Mouse (Mus musculus) myocyte (in vitro differentiated cells): ENCODE data around the gene AC140267.1.

Experiments used
- POLR2A ChIP-seq: IDR thresholded peaks from one replicate; pipeline ENCODE4 v1.6.1; 2011; ENCODE audit warnings: low read depth, mild to moderate bottlenecking, control low read depth, moderate library complexity; ENCODE audit not compliant: insufficient read length
- REST ChIP-seq: IDR thresholded peaks from one replicate; pipeline ENCODE4 v1.6.1; 2011; ENCODE audit warnings: mild to moderate bottlenecking, control low read depth, moderate library complexity; ENCODE audit not compliant: insufficient read depth, insufficient read length
- USF1 ChIP-seq: IDR thresholded peaks from one replicate; pipeline ENCODE4 v1.6.1; 2011; ENCODE audit warnings: low read depth, mild to moderate bottlenecking, control low read depth, moderate library complexity

DNA sequence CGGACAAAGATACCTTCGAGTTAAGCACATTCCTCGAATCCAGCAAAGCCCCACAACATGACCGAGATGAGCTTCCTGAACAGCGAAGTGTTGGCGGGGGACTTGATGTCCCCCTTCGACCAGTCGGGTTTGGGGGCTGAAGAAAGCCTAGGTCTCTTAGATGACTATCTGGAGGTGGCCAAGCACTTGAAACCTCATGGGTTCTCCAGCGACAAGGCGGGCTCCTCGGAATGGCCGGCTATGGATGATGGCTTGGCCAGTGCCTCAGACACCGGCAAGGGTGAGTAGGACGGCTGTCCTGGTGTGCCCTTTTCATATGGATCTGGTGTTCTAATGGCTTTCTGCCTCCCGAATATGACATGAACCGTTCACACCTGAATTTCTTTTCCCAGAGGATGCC lies 20.6 kb downstream of the AC140267.1 start:
- no peak for TF ChIP-seq REST
- TF ChIP-seq POLR2A = peak; percentile 45
- TF ChIP-seq USF1 = no peak
